Mouse (Mus musculus) bone marrow macrophage, adult 2 months (primary cell): ENCODE results near the gene Ap4s1.

ENCODE experiments used
- CTCF ChIP-seq: IDR thresholded peaks from 2 replicates; pipeline ENCODE4 v1.5.1; 2012; ENCODE audit warnings: low read depth, mild to moderate bottlenecking, low read length, moderate library complexity
- POLR2A ChIP-seq: IDR thresholded peaks from 2 replicates; pipeline ENCODE4 v1.6.1; 2012; ENCODE audit warnings: mild to moderate bottlenecking, low read depth, low read length, borderline replicate concordance

GRCm38 (mm10) chr12:51699623-51700393 is 9.0 kb downstream of the Ap4s1 start:
- no peak for TF ChIP-seq POLR2A
- TF ChIP-seq CTCF = no peak
